Mouse (Mus musculus) liver, embryonic 15.5 days (tissue): ENCODE data around the gene Rnf34. TPM values are rescaled to one million over a fixed set of nuclear protein-coding genes. Genes with fewer than 3 reads are reported as not detected.

Source experiments
- ATAC-seq: fragments of 200-750 bp; cut with Nextera tagmentation; 2 replicates; pipeline ENCODE4 v1.8.0; 2017; ENCODE audit warnings: moderate number of reproducible peaks, mild to moderate bottlenecking, moderate library complexity; ENCODE audit not compliant: insufficient read depth
- H3K27ac ChIP-seq: fragments of 300-500 bp; sonication (generic); replicated peaks from 2 replicates; pipeline ENCODE4 v1.5.1; 2015; ENCODE audit warnings: mild to moderate bottlenecking, inconsistent platforms
- H3K27me3 ChIP-seq: fragments of 300-500 bp; sonication (generic); 2 replicates; pipeline ENCODE4 v1.6.1; 2015; ENCODE audit warnings: mild to moderate bottlenecking, inconsistent platforms
- H3K36me3 ChIP-seq: fragments of 300-500 bp; sonication (generic); replicated peaks from 2 replicates; pipeline ENCODE4 v1.6.1; 2015; ENCODE audit warnings: moderate library complexity, mild to moderate bottlenecking, inconsistent platforms
- H3K4me1 ChIP-seq: fragments of 300-500 bp; sonication (generic); replicated peaks from 2 replicates; pipeline ENCODE4 v1.6.1; 2015; ENCODE audit warnings: inconsistent platforms
- H3K4me2 ChIP-seq: fragments of 300-500 bp; sonication (generic); 2 replicates; pipeline ENCODE4 v1.6.1; 2015; ENCODE audit warnings: moderate library complexity, mild to moderate bottlenecking, inconsistent platforms
- H3K4me3 ChIP-seq: fragments of 300-500 bp; sonication (generic); replicated peaks from 2 replicates; pipeline ENCODE4 v1.5.1; 2015; ENCODE audit warnings: mild to moderate bottlenecking, inconsistent platforms
- H3K9ac ChIP-seq: fragments of 300-500 bp; sonication (generic); 2 replicates; pipeline ENCODE4 v1.6.1; 2015; ENCODE audit warnings: moderate library complexity, mild to moderate bottlenecking, inconsistent platforms
- H3K9me3 ChIP-seq: fragments of 300-500 bp; sonication (generic); replicated peaks from 2 replicates; pipeline ENCODE4 v1.6.1; 2016; ENCODE audit warnings: inconsistent platforms
- WGBS: fragments of 180-500 bp; shearing (Covaris S2); methylation state at CpG from one replicate; pipeline ENCODE4 v1.1.7; 2015; ENCODE audit warnings: mixed read lengths; ENCODE audit not compliant: insufficient replicate concordance; 5-methylcytosine and 5-hydroxymethylcytosine counted together
- polyA plus RNA-seq: library from polyadenylated mRNA; unstranded; fragments of >200 nt; fragmentation: Nextera tagmentation; extraction: Ambion mirVana; gene quantifications from 2 replicates; pipeline ENCODE4 v1.2.1, GENCODE M21; 2015

Rnf34 gene
- polyA plus RNA-seq, 1 experiment from 2014 or later = 11.0 TPM

GRCm38 (mm10) chr5:122887926-122888611 lies 38.2 kb downstream of the Rnf34 start:
- Histone ChIP-seq H3K9me3 (no peaks in the 10 kb centered on the region), H3K9ac (no peak overlapping the region), H3K4me2 (no peak overlapping the region), H3K4me1 (peaks cover 31% of the 10 kb centered on the region), H3K27me3 (no peaks in the 10 kb centered on the region), H3K36me3 (peaks cover 12% of the 10 kb centered on the region; the same call in 1 of the 2 replicates), H3K27ac (no peak overlapping the region), H3K4me3 (no peak overlapping the region)
- ATAC-seq = no peak
- 81% methylated on average over 8 of the region's 8 CpGs for WGBS

GRCm38 (mm10) chr5:122888612-122889214 lies 38.9 kb downstream of the Rnf34 start:
- peaks cover 31% of the 10 kb centered on the region for H3K4me1 ChIP-seq
- no peak overlapping the region for H3K27ac ChIP-seq
- no peaks in the 10 kb centered on the region for H3K9me3 ChIP-seq
- 90% methylated on average over 16 of the region's 16 CpGs for WGBS
- H3K36me3 ChIP-seq = peaks cover 12% of the 10 kb centered on the region; the same call in 1 of the 2 replicates
- no peak overlapping the region for H3K9ac ChIP-seq
- no peak for ATAC-seq
- no peaks in the 10 kb centered on the region for H3K27me3 ChIP-seq
- H3K4me2 ChIP-seq = no peak overlapping the region
- no peak overlapping the region for H3K4me3 ChIP-seq

- Histone ChIP-seq H3K4me1 (peaks cover 39% of the 10 kb centered on the region), H3K27ac (no peak overlapping the region), H3K36me3 (peaks cover 12% of the 10 kb centered on the region; the same call in 1 of the 2 replicates), H3K9ac (no peak overlapping the region), H3K4me3 (no peak overlapping the region), H3K27me3 (no peaks in the 10 kb centered on the region), H3K4me2 (no peak overlapping the region), H3K9me3 (no peaks in the 10 kb centered on the region)
- no peak for ATAC-seq
- WGBS = 48% methylated on average over 2 of the region's 2 CpGs
These were observed 40.5 kb downstream of the Rnf34 start for GRCm38 (mm10) chr5:122890396-122890795.

- no peak overlapping the region for H3K27ac ChIP-seq
- no peaks in the 10 kb centered on the region for H3K27me3 ChIP-seq
- H3K36me3 ChIP-seq = peaks cover 3% of the 10 kb centered on the region; the same call in 1 of the 2 replicates
- H3K9me3 ChIP-seq = no peaks in the 10 kb centered on the region
- H3K9ac ChIP-seq = no peak overlapping the region
- no peak overlapping the region for H3K4me3 ChIP-seq
- no peak for ATAC-seq
- H3K4me2 ChIP-seq = no peak overlapping the region
- H3K4me1 ChIP-seq = peaks cover 35% of the 10 kb centered on the region
- WGBS = 75% methylated on average over 6 of the region's 6 CpGs
These were observed 43.4 kb downstream of the Rnf34 start for GRCm38 (mm10) chr5:122893270-122893669.

- 88% methylated on average over 5 of the region's 5 CpGs for WGBS
- ATAC-seq = no peak
- Histone ChIP-seq H3K4me3 (no peak overlapping the region), H3K9ac (no peak overlapping the region), H3K9me3 (no peaks in the 10 kb centered on the region), H3K4me1 (peaks cover 42% of the 10 kb centered on the region), H3K27me3 (no peaks in the 10 kb centered on the region), H3K27ac (no peak overlapping the region), H3K36me3 (no peaks in the 10 kb centered on the region), H3K4me2 (no peak overlapping the region)
These were observed 44.3 kb downstream of the Rnf34 start for GRCm38 (mm10) chr5:122894007-122894637.

- 46% methylated on average over 4 of the region's 4 CpGs for WGBS
- peaks cover 49% of the 10 kb centered on the region for H3K4me1 ChIP-seq
- no peaks in the 10 kb centered on the region for H3K36me3 ChIP-seq
- ATAC-seq = no peak
- no peaks in the 10 kb centered on the region for H3K9me3 ChIP-seq
- no peak overlapping the region for H3K9ac ChIP-seq
- H3K4me3 ChIP-seq = no peak overlapping the region
- no peaks in the 10 kb centered on the region for H3K27me3 ChIP-seq
- peak overlapping the region; percentile 53 for H3K27ac ChIP-seq
- no peak overlapping the region for H3K4me2 ChIP-seq
These were observed 45.0 kb downstream of the Rnf34 start for GRCm38 (mm10) chr5:122894821-122895220.

GRCm38 (mm10) chr5:122898153-122898552 lies 48.3 kb downstream of the Rnf34 start:
- H3K4me1 ChIP-seq = peaks cover 72% of the 10 kb centered on the region
- H3K4me3 ChIP-seq = peak overlapping the region; percentile 81; the same call in 1 of the 2 replicates
- no peaks in the 10 kb centered on the region for H3K36me3 ChIP-seq
- no peaks in the 10 kb centered on the region for H3K27me3 ChIP-seq
- no peak for ATAC-seq
- no peak overlapping the region for H3K9ac ChIP-seq
- H3K27ac ChIP-seq = no peak overlapping the region
- WGBS = 66% methylated on average over 6 of the region's 6 CpGs
- peak overlapping the region; percentile 98 for H3K4me2 ChIP-seq
- H3K9me3 ChIP-seq = no peaks in the 10 kb centered on the region

GRCm38 (mm10) chr5:122898963-122899776 lies 49.3 kb downstream of the Rnf34 start:
- peak overlapping the region; percentile 86 for H3K27ac ChIP-seq
- H3K4me1 ChIP-seq = peaks cover 82% of the 10 kb centered on the region
- under 1% methylated on average over 45 of the region's 45 CpGs for WGBS

GRCm38 (mm10) chr5:122899777-122900557 lies 50.1 kb downstream of the Rnf34 start:
- H3K9me3 ChIP-seq = no peaks in the 10 kb centered on the region
- H3K4me3 ChIP-seq = peak overlapping the region; percentile 81
- H3K27ac ChIP-seq = peak overlapping the region; percentile 86
- H3K27me3 ChIP-seq = no peaks in the 10 kb centered on the region
- no peaks in the 10 kb centered on the region for H3K36me3 ChIP-seq
- peak overlapping the region; percentile 79 for H3K9ac ChIP-seq
- peak; percentile 96 for ATAC-seq
- H3K4me1 ChIP-seq = peaks cover 80% of the 10 kb centered on the region
- H3K4me2 ChIP-seq = peak overlapping the region; percentile 98
- WGBS = under 1% methylated on average over 108 of the region's 120 CpGs

More at GRCm38 (mm10) chr5:122898963-122899776, 49.3 kb downstream of the Rnf34 start:
- H3K27me3 ChIP-seq = no peaks in the 10 kb centered on the region
- H3K9me3 ChIP-seq = no peaks in the 10 kb centered on the region
- no peak for ATAC-seq
- H3K4me2 ChIP-seq = peak overlapping the region; percentile 98
- H3K9ac ChIP-seq = peak overlapping the region; percentile 79
- H3K4me3 ChIP-seq = peak overlapping the region; percentile 81
- H3K36me3 ChIP-seq = no peaks in the 10 kb centered on the region

- Histone ChIP-seq H3K9ac (peak overlapping the region; percentile 79), H3K9me3 (no peaks in the 10 kb centered on the region), H3K27me3 (no peaks in the 10 kb centered on the region), H3K36me3 (no peaks in the 10 kb centered on the region), H3K4me1 (peaks cover 75% of the 10 kb centered on the region), H3K4me2 (peak overlapping the region; percentile 98), H3K27ac (peak overlapping the region; percentile 86), H3K4me3 (peak overlapping the region; percentile 81)
- WGBS = 5% methylated on average over 33 of the region's 33 CpGs
- no peak for ATAC-seq
These were observed 50.8 kb downstream of the Rnf34 start for GRCm38 (mm10) chr5:122900558-122901171.
